Mouse (Mus musculus): ENCODE results near the gene H2-DMb1. TPM values are rescaled to one million over a fixed set of nuclear protein-coding genes. Genes with fewer than 3 reads are reported as not detected.

The H2-DMb1 gene
- 2.0 and 2.6 TPM in 2 replicates for polyA plus RNA-seq (2015; fragmentation: Nextera tagmentation; extraction: Ambion mirVana)

GRCm38 (mm10) chr17:34152923-34153322 lies at the start of gene H2-DMb1:
H2-DMb1 (plus strand) TSS chr17:34153072.
- Histone ChIP-seq H3K4me3 (no peak within 1 kb of the TSS), H3K4me1 (no peaks in the 10 kb centered on the region), H3K4me2 (peak within 1 kb of the TSS; percentile 22; the same call in 1 of the 2 replicates), H3K9me3 (no peaks in the 10 kb centered on the region), H3K27me3 (no peaks in the 10 kb centered on the region), H3K9ac (no peak within 1 kb of the TSS), H3K36me3 (no peaks in the 10 kb centered on the region), H3K27ac (no peak within 1 kb of the TSS)
- ATAC-seq (ENCODE audit: insufficient number of reproducible peaks, insufficient read depth, low FRiP score, low TSS enrichment, low read depth): no peak
- 53% methylated on average over 4 of the region's 4 CpGs for WGBS

GRCm38 (mm10) chr17:34104804-34105203 lies 48.1 kb upstream of the H2-DMb1 start:
- no peaks in the 10 kb centered on the region for H3K9me3 ChIP-seq
- H3K36me3 ChIP-seq: peaks cover 9% of the 10 kb centered on the region
- no peaks in the 10 kb centered on the region for H3K27me3 ChIP-seq
- no peak overlapping the region for H3K27ac ChIP-seq
- no peak overlapping the region for H3K4me3 ChIP-seq
- H3K4me1 ChIP-seq: no peaks in the 10 kb centered on the region; the same call in 1 of the 2 replicates
- H3K4me2 ChIP-seq: no peak overlapping the region
- no peak for ATAC-seq (ENCODE audit: insufficient number of reproducible peaks, insufficient read depth, low FRiP score, low TSS enrichment, low read depth)
- no peak overlapping the region for H3K9ac ChIP-seq
- 87% methylated on average over 9 of the region's 9 CpGs for WGBS

- 84% methylated on average over 7 of the region's 7 CpGs for WGBS
- Histone ChIP-seq H3K27ac (no peak overlapping the region), H3K9me3 (no peaks in the 10 kb centered on the region), H3K9ac (no peak overlapping the region), H3K27me3 (no peaks in the 10 kb centered on the region), H3K4me3 (no peak overlapping the region), H3K36me3 (peaks cover 27% of the 10 kb centered on the region), H3K4me1 (no peaks in the 10 kb centered on the region; the same call in 1 of the 2 replicates), H3K4me2 (no peak overlapping the region)
- ATAC-seq (ENCODE audit: insufficient number of reproducible peaks, insufficient read depth, low FRiP score, low TSS enrichment, low read depth): no peak
Observed at GRCm38 (mm10) chr17:34106555-34106954, 46.3 kb upstream of the H2-DMb1 start.

GRCm38 (mm10) chr17:34107109-34107867 lies 45.6 kb upstream of the H2-DMb1 start:
- H3K9ac ChIP-seq: no peak overlapping the region
- peaks cover 34% of the 10 kb centered on the region for H3K36me3 ChIP-seq
- 0 out of 2 replicates have a peak, but pooled peaks have one; percentile 32 for ATAC-seq (ENCODE audit: insufficient number of reproducible peaks, insufficient read depth, low FRiP score, low TSS enrichment, low read depth)
- H3K27me3 ChIP-seq: no peaks in the 10 kb centered on the region
- no peak overlapping the region for H3K4me2 ChIP-seq
- no peak overlapping the region for H3K27ac ChIP-seq
- no peak overlapping the region for H3K4me3 ChIP-seq
- no peaks in the 10 kb centered on the region for H3K9me3 ChIP-seq
- peaks cover 2% of the 10 kb centered on the region; the same call in 1 of the 2 replicates for H3K4me1 ChIP-seq
- 73% methylated on average over 7 of the region's 7 CpGs for WGBS

- no peak overlapping the region for H3K4me3 ChIP-seq
- no peak overlapping the region for H3K9ac ChIP-seq
- peaks cover 3% of the 10 kb centered on the region for H3K4me1 ChIP-seq
- H3K27me3 ChIP-seq: no peaks in the 10 kb centered on the region
- ATAC-seq (ENCODE audit: insufficient number of reproducible peaks, insufficient read depth, low FRiP score, low TSS enrichment, low read depth): no peak
- H3K4me2 ChIP-seq: no peak overlapping the region
- no peak overlapping the region for H3K27ac ChIP-seq
- WGBS: 89% methylated on average over 5 of the region's 6 CpGs
- H3K9me3 ChIP-seq: no peaks in the 10 kb centered on the region
- peaks cover 46% of the 10 kb centered on the region for H3K36me3 ChIP-seq
Observed at GRCm38 (mm10) chr17:34108460-34108859, 44.4 kb upstream of the H2-DMb1 start.

GRCm38 (mm10) chr17:34109038-34109805 lies 43.6 kb upstream of the H2-DMb1 start:
- no peak for ATAC-seq (ENCODE audit: insufficient number of reproducible peaks, insufficient read depth, low FRiP score, low TSS enrichment, low read depth)
- Histone ChIP-seq H3K9ac (no peak overlapping the region), H3K4me1 (peaks cover 3% of the 10 kb centered on the region), H3K4me2 (no peak overlapping the region), H3K4me3 (no peak overlapping the region), H3K36me3 (peaks cover 54% of the 10 kb centered on the region), H3K27me3 (no peaks in the 10 kb centered on the region), H3K27ac (no peak overlapping the region), H3K9me3 (no peaks in the 10 kb centered on the region)
- 78% methylated on average over 14 of the region's 14 CpGs for WGBS

- no peak overlapping the region for H3K4me2 ChIP-seq
- H3K27ac ChIP-seq: peak overlapping the region; percentile 51; the same call in 1 of the 2 replicates
- no peak overlapping the region for H3K4me3 ChIP-seq
- H3K36me3 ChIP-seq: peaks cover 59% of the 10 kb centered on the region
- 62% methylated on average over 3 of the region's 3 CpGs for WGBS
- peaks cover 5% of the 10 kb centered on the region for H3K4me1 ChIP-seq
- H3K9ac ChIP-seq: no peak overlapping the region
- ATAC-seq (ENCODE audit: insufficient number of reproducible peaks, insufficient read depth, low FRiP score, low TSS enrichment, low read depth): no peak
- no peaks in the 10 kb centered on the region for H3K27me3 ChIP-seq
- no peaks in the 10 kb centered on the region for H3K9me3 ChIP-seq
Observed at GRCm38 (mm10) chr17:34109806-34110195, 43.1 kb upstream of the H2-DMb1 start.

- no peaks in the 10 kb centered on the region for H3K27me3 ChIP-seq
- H3K4me3 ChIP-seq: no peak overlapping the region
- 0 out of 2 replicates have a peak overlapping the region, but pooled peaks have one; percentile 27 for H3K9ac ChIP-seq
- no peaks in the 10 kb centered on the region for H3K9me3 ChIP-seq
- peak overlapping the region; percentile 51 for H3K27ac ChIP-seq
- H3K36me3 ChIP-seq: peaks cover 65% of the 10 kb centered on the region
- no peak overlapping the region for H3K4me2 ChIP-seq
- no peak for ATAC-seq (ENCODE audit: insufficient number of reproducible peaks, insufficient read depth, low FRiP score, low TSS enrichment, low read depth)
- H3K4me1 ChIP-seq: peaks cover 9% of the 10 kb centered on the region
- whole genome bisulfite sequencing: 60% methylated on average over 8 of the region's 8 CpGs
Observed at GRCm38 (mm10) chr17:34110309-34110708, 42.6 kb upstream of the H2-DMb1 start.

- no peak for ATAC-seq (ENCODE audit: insufficient number of reproducible peaks, insufficient read depth, low FRiP score, low TSS enrichment, low read depth)
Observed at GRCm38 (mm10) chr17:34114114-34114513, 38.8 kb upstream of the H2-DMb1 start.

GRCm38 (mm10) chr17:34116736-34117370 lies 36.0 kb upstream of the H2-DMb1 start:
- Histone ChIP-seq H3K9ac (peak overlapping the region; percentile 98), H3K9me3 (no peaks in the 10 kb centered on the region), H3K27ac (no peak overlapping the region), H3K27me3 (no peaks in the 10 kb centered on the region), H3K4me2 (peak overlapping the region; percentile 92), H3K4me1 (peaks cover 26% of the 10 kb centered on the region), H3K36me3 (peaks cover 71% of the 10 kb centered on the region), H3K4me3 (peak overlapping the region; percentile 97)
- no peak for ATAC-seq (ENCODE audit: insufficient number of reproducible peaks, insufficient read depth, low FRiP score, low TSS enrichment, low read depth)
- WGBS: 21% methylated on average over 7 of the region's 7 CpGs

More at GRCm38 (mm10) chr17:34114114-34114513, 38.8 kb upstream of the H2-DMb1 start:
- Histone ChIP-seq H3K4me2 (no peak overlapping the region), H3K4me3 (no peak overlapping the region), H3K9me3 (no peaks in the 10 kb centered on the region), H3K27ac (no peak overlapping the region), H3K4me1 (peaks cover 26% of the 10 kb centered on the region), H3K9ac (no peak overlapping the region), H3K36me3 (peaks cover 99% of the 10 kb centered on the region), H3K27me3 (no peaks in the 10 kb centered on the region)
- 93% methylated on average over 7 of the region's 7 CpGs for WGBS

- WGBS: under 1% methylated on average over 5 of the region's 5 CpGs
- H3K9ac ChIP-seq: peak overlapping the region; percentile 98
- peak overlapping the region; percentile 97 for H3K4me3 ChIP-seq
- peaks cover 23% of the 10 kb centered on the region for H3K4me1 ChIP-seq
- H3K27me3 ChIP-seq: no peaks in the 10 kb centered on the region
- peak overlapping the region; percentile 100; the same call in 1 of the 2 replicates for H3K27ac ChIP-seq
- no peak for ATAC-seq (ENCODE audit: insufficient number of reproducible peaks, insufficient read depth, low FRiP score, low TSS enrichment, low read depth)
- peak overlapping the region; percentile 92 for H3K4me2 ChIP-seq
- H3K36me3 ChIP-seq: peaks cover 64% of the 10 kb centered on the region
- no peaks in the 10 kb centered on the region for H3K9me3 ChIP-seq
Observed at GRCm38 (mm10) chr17:34117421-34118112, 35.3 kb upstream of the H2-DMb1 start.

Measured in embryonic facial prominence, embryonic 13.5 days (tissue).